Mouse (Mus musculus) cortical plate, adult 2 months (tissue): ENCODE data around the gene Zfp39. TPM values are rescaled to one million over a fixed set of nuclear protein-coding genes. Genes with fewer than 3 reads are reported as not detected.

Experiments used
- H3K27ac ChIP-seq: fragments of 200-500 bp; 2 replicates; pipeline ENCODE4 v1.5.1; 2012; ENCODE audit warnings: low read length, control low read depth, inconsistent platforms; ENCODE audit not compliant: insufficient read depth
- H3K4me1 ChIP-seq: fragments of 200-500 bp; 2 replicates; pipeline ENCODE4 v1.6.1; 2011; ENCODE audit warnings: low read length; ENCODE audit not compliant: control insufficient read depth, insufficient read depth
- H3K4me3 ChIP-seq: fragments of 200-500 bp; 2 replicates; pipeline ENCODE4 v1.5.1; 2011; ENCODE audit warnings: mild to moderate bottlenecking, low read length, control low read depth; ENCODE audit not compliant: insufficient read depth
- CTCF ChIP-seq: fragments of 200-500 bp; IDR thresholded peaks from 2 replicates; pipeline ENCODE4 v1.5.1; 2011; ENCODE audit warnings: mild to moderate bottlenecking, control low read depth, low read length; ENCODE audit not compliant: insufficient read depth; ENCODE audit errors: extremely low read depth
- POLR2A ChIP-seq: fragments of 200-500 bp; IDR thresholded peaks from 2 replicates; pipeline ENCODE4 v1.6.1; 2011; ENCODE audit warnings: mild to moderate bottlenecking, low read length, control low read depth; ENCODE audit not compliant: insufficient read depth; ENCODE audit errors: extremely low read depth
- polyA plus RNA-seq: library from polyadenylated mRNA; depleted of rRNA; stranded (reverse); fragments of >200 nt; gene quantifications from 2 replicates; pipeline ENCODE4 v1.2.3, GENCODE M21; 2012

Zfp39 gene
- polyA plus RNA-seq, 1 experiment: 5.6 TPM

GRCm38 (mm10) chr11:58944136-58944535 lies 40.1 kb upstream of the Zfp39 start:
- no peaks in the 10 kb centered on the region for H3K4me1 ChIP-seq
- TF ChIP-seq POLR2A: no peak
- no peak for TF ChIP-seq CTCF
- peak overlapping the region; percentile 44; the same call in 1 of the 2 replicates for H3K27ac ChIP-seq
- no peak overlapping the region for H3K4me3 ChIP-seq

- peaks cover 3% of the 10 kb centered on the region; the same call in 1 of the 2 replicates for H3K4me1 ChIP-seq
- peak overlapping the region; percentile 95 for H3K4me3 ChIP-seq
- H3K27ac ChIP-seq: peak overlapping the region; percentile 86
- TF ChIP-seq CTCF: no peak
- TF ChIP-seq POLR2A: no peak
Measured at GRCm38 (mm10) chr11:58939088-58939439, 35.0 kb upstream of the Zfp39 start.

DNA sequence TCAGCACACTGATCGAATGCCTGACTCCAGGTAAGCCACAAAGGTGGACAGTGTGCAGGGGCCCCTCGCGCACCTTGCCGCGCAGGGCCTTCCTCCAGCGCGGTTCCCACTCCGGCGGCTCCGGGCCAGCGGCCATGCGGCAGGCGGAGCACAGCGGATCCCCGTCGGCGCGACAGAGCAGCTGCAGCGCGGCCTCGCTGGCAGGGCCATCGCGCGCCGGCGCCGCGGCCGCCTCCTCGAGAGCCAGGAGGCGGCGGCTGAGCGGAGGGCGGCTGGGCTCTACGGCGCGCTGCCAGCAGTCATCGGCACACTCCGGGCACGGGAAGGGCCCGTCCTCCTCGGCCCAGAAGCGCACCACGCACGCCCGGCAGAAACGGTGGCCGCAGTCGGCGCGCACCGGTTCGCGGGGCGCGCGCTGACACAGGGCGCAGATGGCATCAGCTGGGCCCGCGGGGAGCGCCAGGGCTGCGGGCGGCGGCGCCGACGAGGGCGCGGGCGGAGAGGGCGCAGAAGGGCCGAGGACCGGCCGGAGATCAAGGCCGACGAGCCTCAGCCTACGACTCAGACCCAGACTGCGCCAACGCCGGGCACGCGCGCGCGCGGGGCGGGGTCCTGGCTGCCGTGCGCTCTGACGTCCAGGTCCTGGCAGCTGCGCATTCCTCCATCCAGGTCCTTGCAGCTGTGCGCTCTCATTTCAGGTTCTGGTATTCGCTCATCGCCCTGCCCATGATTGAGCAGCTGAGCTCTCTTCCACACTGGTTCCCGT lies 34.5 kb upstream of the Zfp39 start, which contains the start of gene Rnf187:
Rnf187 (minus strand) TSS at position 595 of the 766 bp plus-strand sequence.
- Histone ChIP-seq H3K27ac (peak within 1 kb of the TSS; percentile 90), H3K4me1 (peaks cover 3% of the 10 kb centered on the region; the same call in 1 of the 2 replicates), H3K4me3 (peak within 1 kb of the TSS; percentile 95)
- TF ChIP-seq CTCF (no peak), POLR2A (peak; percentile 94)

DNA sequence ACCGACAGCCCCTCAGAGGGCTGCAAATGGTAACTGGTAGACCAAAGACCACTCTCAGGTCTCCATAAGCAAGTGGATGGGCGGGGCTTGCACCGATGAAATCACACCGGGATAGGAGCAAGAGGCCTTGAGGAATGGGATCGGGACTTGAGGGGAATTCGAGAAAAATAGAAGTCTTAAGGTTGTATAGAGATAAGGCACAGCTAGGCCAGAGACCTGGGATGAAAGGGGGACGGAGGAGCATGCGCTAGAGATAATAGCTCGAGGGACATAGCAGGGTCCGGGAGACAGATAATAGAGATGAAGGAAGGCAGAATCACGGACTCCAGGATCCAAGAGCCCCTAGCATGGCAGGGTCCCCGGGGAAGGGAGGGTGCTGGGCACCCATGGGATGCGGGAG lies 33.9 kb upstream of the Zfp39 start:
- H3K4me1 ChIP-seq: peaks cover 3% of the 10 kb centered on the region; the same call in 1 of the 2 replicates

GRCm38 (mm10) chr11:58931576-58931975 lies 27.6 kb upstream of the Zfp39 start:
- Histone ChIP-seq H3K27ac (no peak overlapping the region), H3K4me1 (peaks cover 2% of the 10 kb centered on the region; the same call in 1 of the 2 replicates), H3K4me3 (no peak overlapping the region)
- no peak for TF ChIP-seq POLR2A
- 0 out of 2 replicates have a peak, but pooled peaks have one; percentile 1 for TF ChIP-seq CTCF

More for the DNA sequence above, 33.9 kb upstream of the Zfp39 start:
- no peak for TF ChIP-seq CTCF
- no peak for TF ChIP-seq POLR2A
- Histone ChIP-seq H3K4me3 (peak overlapping the region; percentile 95), H3K27ac (peak overlapping the region; percentile 90)

DNA sequence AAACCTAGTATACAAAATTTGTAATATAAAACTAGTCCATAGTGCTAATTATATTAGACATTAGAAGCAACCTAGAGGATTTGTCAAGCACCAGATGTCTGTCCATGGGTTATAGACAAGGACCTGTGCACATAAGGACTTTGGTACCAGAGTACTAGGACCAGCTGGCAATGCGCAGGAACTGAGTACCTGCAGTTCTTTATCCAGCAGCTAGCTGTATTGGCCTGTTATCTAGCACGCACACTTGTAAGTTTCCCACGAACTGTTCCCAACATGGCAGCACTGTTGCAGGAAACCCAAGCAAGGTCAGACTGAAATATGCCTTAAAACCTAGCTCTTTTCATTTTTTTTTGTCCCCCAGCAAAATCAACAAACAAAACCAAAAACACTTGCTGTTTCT lies 26.2 kb upstream of the Zfp39 start:
- no peak overlapping the region for H3K4me3 ChIP-seq
- no peak overlapping the region for H3K27ac ChIP-seq
- no peaks in the 10 kb centered on the region for H3K4me1 ChIP-seq
- TF ChIP-seq CTCF (no peak), POLR2A (no peak)

- TF ChIP-seq CTCF (no peak), POLR2A (no peak)
Measured at GRCm38 (mm10) chr11:58929641-58930040, 25.6 kb upstream of the Zfp39 start.

DNA sequence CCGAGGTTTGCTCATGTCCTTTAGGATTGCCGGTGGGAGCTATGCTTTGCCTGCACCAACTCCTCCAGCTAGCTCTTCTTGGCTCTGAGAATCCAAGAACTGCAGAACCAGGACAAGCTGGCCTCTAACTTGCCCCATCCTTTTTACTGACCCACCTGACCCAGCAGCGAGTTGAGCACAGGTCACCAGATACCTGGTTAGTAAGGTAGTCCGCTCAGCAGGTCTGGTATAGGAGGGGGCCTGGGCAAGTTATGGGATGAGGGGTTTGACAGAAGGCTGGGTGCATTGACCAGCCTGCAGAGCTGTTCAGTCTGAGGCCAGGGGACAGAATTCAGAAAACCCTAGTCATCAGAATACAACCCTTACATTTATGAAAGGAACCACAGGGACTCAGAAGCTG lies 25.0 kb upstream of the Zfp39 start:
- Histone ChIP-seq H3K4me3 (no peak overlapping the region), H3K4me1 (no peaks in the 10 kb centered on the region), H3K27ac (no peak overlapping the region)
- TF ChIP-seq POLR2A (no peak), CTCF (no peak)

More at GRCm38 (mm10) chr11:58929641-58930040, 25.6 kb upstream of the Zfp39 start:
- H3K4me1 ChIP-seq: no peaks in the 10 kb centered on the region
- no peak overlapping the region for H3K4me3 ChIP-seq
- H3K27ac ChIP-seq: no peak overlapping the region

GRCm38 (mm10) chr11:58927790-58928651 lies 24.0 kb upstream of the Zfp39 start:
- TF ChIP-seq POLR2A: no peak
- peak; percentile 60 for TF ChIP-seq CTCF
- Histone ChIP-seq H3K4me1 (no peaks in the 10 kb centered on the region), H3K4me3 (0 out of 2 replicates have a peak overlapping the region, but pooled peaks have one; percentile 0), H3K27ac (no peak overlapping the region)

DNA sequence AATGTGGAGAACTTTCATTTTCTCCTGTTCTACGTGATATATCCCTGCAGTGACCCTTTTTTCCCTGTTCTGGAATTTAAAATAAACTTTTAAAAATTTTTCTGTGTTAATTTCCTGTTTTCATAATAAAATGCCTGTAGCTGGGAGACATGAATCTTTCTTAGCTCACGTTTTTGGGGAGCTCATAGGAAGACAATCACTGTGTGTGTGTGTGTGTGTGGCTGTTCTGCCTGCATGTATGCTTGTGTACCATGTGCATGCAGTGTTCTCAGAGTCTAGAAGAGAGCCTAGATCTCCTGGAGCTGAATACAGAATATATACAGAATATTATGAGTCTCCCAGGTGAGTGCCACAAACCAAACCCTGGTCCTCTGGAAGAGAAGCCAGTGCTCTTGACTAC lies 23.0 kb upstream of the Zfp39 start:
- no peak overlapping the region for H3K4me3 ChIP-seq
- H3K4me1 ChIP-seq: no peaks in the 10 kb centered on the region
- TF ChIP-seq POLR2A: no peak
- no peak for TF ChIP-seq CTCF
- no peak overlapping the region for H3K27ac ChIP-seq
